Comparison of ENCODE assay signal across 23 mouse cellular contexts in genomic region chr4:108092741-108093397, GRCm38 (mm10). TPM values are rescaled to one million over a fixed set of nuclear protein-coding genes. Genes with fewer than 3 reads are reported as not detected.
DNase-seq lines count a peak whose midpoint lies in the region; ATAC-seq and TF ChIP-seq lines count a peak whose summit lies in the region.
"Had no signal": no experiment of that assay in that cellular context is flagged by ENCODE, and none has a peak within 500 bp of the region (broad histone marks: within the 10 kb centered on the region; RNA-seq: fewer than 3 reads in every experiment).

No protein-coding gene starts in this region.

- TF ChIP-seq CTCF in gastrocnemius, adult 2 months (IDR thresholded peaks at IDR 0.05): no peak

- peaks cover 6% of the 10 kb centered on the region; the same call in 1 of the 2 replicates for H3K36me3 ChIP-seq in lung, embryonic 15.5 days
- H3K36me3 ChIP-seq: heart, embryonic 15.5 days had no signal

- peak; percentile 31 for DNase-seq in heart, adult 11 months
- DNase-seq in heart, postnatal 25 days (ENCODE audit: low spot score): no peak
- no peak for DNase-seq in lung, postnatal 36 days
- DNase-seq in gastrocnemius, adult 2 months: no peak
- DNase-seq: adrenal gland, adult 8-10 months; adrenal gland, postnatal 25 days; cerebellum, adult 18-20 months; cerebellum, adult 9-10 months; cerebellum, postnatal 14 days; gastrocnemius, postnatal 14 days; heart, adult 18-20 months; heart, postnatal 10 days; heart, postnatal 4 days had no signal

- no peak overlapping the region for H3K9ac ChIP-seq in lung, embryonic 15.5 days
- H3K9ac ChIP-seq: forebrain, embryonic 13.5 days; heart, embryonic 12.5 days; heart, embryonic 15.5 days; hindbrain, embryonic 14.5 days had no signal

- H3K27ac ChIP-seq in lung, embryonic 15.5 days: peak overlapping the region; percentile 65
- H3K27ac ChIP-seq in brown adipose tissue, adult 24 weeks (replicated peaks; ENCODE audit: low read depth, low read length): 0 out of 2 replicates have a peak overlapping the region, but pooled peaks have one; percentile 24
- H3K27ac ChIP-seq in gastrocnemius, adult 2 months: no peak overlapping the region
- H3K27ac ChIP-seq: forebrain, embryonic 10.5 days; forebrain, embryonic 13.5 days; heart, embryonic 15.5 days; hindbrain, embryonic 14.5 days; hindbrain, postnatal 0 days had no signal

- no peaks in the 10 kb centered on the region for H3K9me3 ChIP-seq in lung, embryonic 15.5 days
- H3K9me3 ChIP-seq: forebrain, embryonic 10.5 days; forebrain, embryonic 13.5 days; heart, embryonic 12.5 days; heart, embryonic 15.5 days had no signal

- no peaks in the 10 kb centered on the region for H3K4me1 ChIP-seq in lung, embryonic 15.5 days
- no peaks in the 10 kb centered on the region for H3K4me1 ChIP-seq in brown adipose tissue, adult 24 weeks (ENCODE audit: control insufficient read depth, insufficient read depth, insufficient read length, low read length)
- H3K4me1 ChIP-seq: forebrain, embryonic 10.5 days; forebrain, embryonic 13.5 days; heart, embryonic 12.5 days; heart, embryonic 15.5 days had no signal

- ATAC-seq in lung, embryonic 15.5 days (ENCODE audit: borderline replicate concordance, extremely low read depth, low FRiP score, low TSS enrichment): peak; percentile 94
- ATAC-seq: activated CD4-positive, CD25-positive, alpha-beta regulatory T cell, adult 4 months; forebrain, embryonic 13.5 days; forebrain, embryonic 16.5 days; hindbrain, postnatal 0 days had no signal

- H3K4me2 ChIP-seq in lung, embryonic 15.5 days: no peak overlapping the region
- H3K4me2 ChIP-seq: forebrain, embryonic 13.5 days; heart, embryonic 12.5 days; heart, embryonic 15.5 days; hindbrain, embryonic 14.5 days had no signal

- intact Hi-C loops in heart, postnatal 25 days (cut with DNase I): no loop called here
- intact Hi-C loops in gastrocnemius, adult 2 months (cut with DNase I): no loop called here

- 41% methylated on average over 6 of the region's 6 CpGs for WGBS in lung, embryonic 15.5 days

- H3K27me3 ChIP-seq in lung, embryonic 15.5 days: no peaks in the 10 kb centered on the region
- H3K27me3 ChIP-seq: forebrain, embryonic 13.5 days; heart, embryonic 12.5 days; heart, embryonic 15.5 days had no signal

- no peak overlapping the region for H3K4me3 ChIP-seq in lung, embryonic 15.5 days
- H3K4me3 ChIP-seq in brown adipose tissue, adult 24 weeks (ENCODE audit: insufficient read depth, low read depth, low read length): no peak overlapping the region
- no peak overlapping the region for H3K4me3 ChIP-seq in gastrocnemius, adult 2 months
- H3K4me3 ChIP-seq: forebrain, embryonic 10.5 days; forebrain, embryonic 13.5 days; heart, embryonic 12.5 days; heart, embryonic 15.5 days had no signal

RNA-seq across cellular contexts. Expression of gene Podn, which starts 3.4 kb away (rescaled TPM):
- total RNA-seq in heart, postnatal 25 days (2021): 10 to 100 TPM; 32.3 to 32.6 TPM
- polyA plus RNA-seq in lung, embryonic 15.5 days (2015; fragmentation: Nextera tagmentation; extraction: Ambion mirVana): 1.1 and 1.3 TPM in 2 replicates
- 11.4 and 19.9 TPM in 2 replicates for polyA plus RNA-seq in brown adipose tissue, adult 24 weeks (2012; ENCODE audit: insufficient read depth, insufficient read length, missing spikeins)
- 1 to 10 TPM; 7.2 to 8.3 TPM for total RNA-seq in gastrocnemius, adult 2 months (2021)
- polyA plus RNA-seq: activated CD4-positive, CD25-positive, alpha-beta regulatory T cell, adult 4 months had no signal

RNA-seq across cellular contexts. Expression of gene Scp2, which starts 51.9 kb away (rescaled TPM):
- 100 to 1,000 TPM; 279 to 298 TPM for total RNA-seq in heart, postnatal 25 days (2021)
- polyA plus RNA-seq in lung, embryonic 15.5 days (2015; fragmentation: Nextera tagmentation; extraction: Ambion mirVana): 302 and 311 TPM in 2 replicates
- 804 and 975 TPM in 2 replicates for polyA plus RNA-seq in brown adipose tissue, adult 24 weeks (2012; ENCODE audit: insufficient read depth, insufficient read length, missing spikeins)
- total RNA-seq in gastrocnemius, adult 2 months (2021): 100 to 1,000 TPM; 140 to 152 TPM
